Mouse (Mus musculus) forebrain, embryonic 14.5 days (tissue): Measurements from ENCODE around the gene Iqcf1. TPM values are rescaled to one million over a fixed set of nuclear protein-coding genes. Genes with fewer than 3 reads are reported as not detected.
A peak's percentile ranks its signal among the peaks of the same experiment; 100 is the strongest.

Experiments
- ATAC-seq: fragments of 200-750 bp; cut with Nextera tagmentation; 2 replicates; pipeline ENCODE4 v1.8.0; 2017; ENCODE audit warnings: mild to moderate bottlenecking, moderate library complexity
- DNase-seq: peaks from one replicate; pipeline ENCODE4 v3.0.0-alpha.2; 2015; ENCODE audit warnings: low spot score
- H3K27ac ChIP-seq: fragments of 300-500 bp; sonication (generic); 2 replicates; pipeline ENCODE4 v1.5.1; 2014; ENCODE audit warnings: low read depth, mild to moderate bottlenecking, control low read depth, low read length, moderate library complexity
- H3K27me3 ChIP-seq: fragments of 300-500 bp; sonication (generic); replicated peaks from 2 replicates; pipeline ENCODE4 v1.6.1; 2014; ENCODE audit warnings: low read length, control low read depth, mixed read lengths; ENCODE audit not compliant: control insufficient read depth, insufficient read depth
- H3K36me3 ChIP-seq: fragments of 300-500 bp; sonication (generic); 2 replicates; pipeline ENCODE4 v1.6.1; 2014; ENCODE audit warnings: low read length, control low read depth; ENCODE audit not compliant: control insufficient read depth, insufficient read depth
- H3K4me1 ChIP-seq: fragments of 300-500 bp; sonication (generic); 2 replicates; pipeline ENCODE4 v1.6.1; 2014; ENCODE audit warnings: antibody characterized with exemption, low read length, control low read depth; ENCODE audit not compliant: control insufficient read depth, insufficient read depth
- H3K4me2 ChIP-seq: fragments of 300-500 bp; sonication (generic); 2 replicates; pipeline ENCODE4 v1.6.1; 2014; ENCODE audit warnings: mild to moderate bottlenecking, control low read depth, low read length
- H3K4me3 ChIP-seq: fragments of 300-500 bp; sonication (generic); 2 replicates; pipeline ENCODE4 v1.5.1; 2014; ENCODE audit warnings: low read depth, low read length, control low read depth
- H3K9ac ChIP-seq: fragments of 300-500 bp; sonication (generic); 2 replicates; pipeline ENCODE4 v1.6.1; 2014; ENCODE audit warnings: mild to moderate bottlenecking, low read length, control low read depth, moderate library complexity
- H3K9me3 ChIP-seq: fragments of 300-500 bp; sonication (generic); replicated peaks from 2 replicates; pipeline ENCODE4 v1.6.1; 2016; ENCODE audit warnings: low read length, control low read depth, mixed read lengths; ENCODE audit not compliant: control insufficient read depth
- WGBS: fragments of 180-500 bp; shearing (Covaris S2); extraction: QIAGEN DNeasy Blood & Tissue Kit; methylation state at CpG from one replicate; pipeline ENCODE4 v1.1.7; 2014; 5-methylcytosine and 5-hydroxymethylcytosine counted together
- polyA plus RNA-seq: library from polyadenylated mRNA; unstranded; fragments of >200 nt; fragmentation: Nextera tagmentation; extraction: Ambion mirVana; gene quantifications from 2 replicates; pipeline ENCODE4 v1.2.1, GENCODE M21; 2014

Iqcf1 gene
- polyA plus RNA-seq = not detected in 2 replicates

GRCm38 (mm10) chr9:106499667-106500066 is at the start of gene Iqcf1:
Gene Iqcf1 (plus strand): TSS chr9:106499967.
- Histone ChIP-seq H3K27ac (no peak within 1 kb of the TSS), H3K9me3 (no peaks in the 10 kb centered on the region), H3K9ac (no peak within 1 kb of the TSS), H3K4me1 (no peaks in the 10 kb centered on the region), H3K4me3 (no peak within 1 kb of the TSS), H3K4me2 (no peak within 1 kb of the TSS), H3K27me3 (no peaks in the 10 kb centered on the region), H3K36me3 (no peaks in the 10 kb centered on the region)
- DNase-seq = no peak
- no peak for ATAC-seq
- WGBS = 92% methylated on average over 6 of the region's 6 CpGs

- 25% methylated on average over 9 of the region's 9 CpGs for WGBS
- no peak for ATAC-seq
- Histone ChIP-seq H3K36me3 (no peaks in the 10 kb centered on the region), H3K4me2 (no peak overlapping the region), H3K4me1 (peaks cover 23% of the 10 kb centered on the region), H3K27ac (no peak overlapping the region), H3K27me3 (no peaks in the 10 kb centered on the region), H3K9ac (no peak overlapping the region), H3K4me3 (no peak overlapping the region), H3K9me3 (no peaks in the 10 kb centered on the region)
- DNase-seq = peak; percentile 44
Measured at GRCm38 (mm10) chr9:106450661-106451060, 49.1 kb upstream of the Iqcf1 start.

DNA sequence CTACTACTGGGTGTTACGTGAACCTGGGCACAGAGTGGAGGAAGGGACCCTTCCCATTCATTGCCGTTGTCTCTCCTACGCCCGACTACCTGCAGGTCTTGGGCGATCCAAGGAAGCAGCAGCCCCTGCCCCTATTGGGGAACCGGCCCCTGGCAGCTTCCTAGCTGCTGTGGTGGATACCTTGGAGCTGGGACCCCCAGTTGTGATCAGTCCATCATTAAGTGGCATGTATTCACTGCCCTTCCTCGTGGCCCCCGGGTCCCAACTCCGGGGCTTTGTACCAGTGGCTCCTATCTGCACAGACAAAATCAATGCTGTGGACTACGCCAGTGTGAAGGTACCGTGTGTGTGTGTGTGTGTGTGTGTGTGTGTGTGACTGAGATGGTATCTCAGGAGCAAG is 48.5 kb upstream of the Iqcf1 start:
- DNase-seq (no peak), ATAC-seq (no peak)
- no peak overlapping the region for H3K4me3 ChIP-seq
- peaks cover 29% of the 10 kb centered on the region for H3K4me1 ChIP-seq
- H3K36me3 ChIP-seq = no peaks in the 10 kb centered on the region
- no peaks in the 10 kb centered on the region for H3K27me3 ChIP-seq
- no peak overlapping the region for H3K27ac ChIP-seq
- WGBS = 77% methylated on average over 11 of the region's 11 CpGs
- no peak overlapping the region for H3K4me2 ChIP-seq
- no peak overlapping the region for H3K9ac ChIP-seq
- H3K9me3 ChIP-seq = no peaks in the 10 kb centered on the region

GRCm38 (mm10) chr9:106451899-106452298 is 47.9 kb upstream of the Iqcf1 start:
- H3K4me3 ChIP-seq = no peak overlapping the region
- H3K36me3 ChIP-seq = no peaks in the 10 kb centered on the region
- peaks cover 35% of the 10 kb centered on the region for H3K4me1 ChIP-seq
- DNase-seq (no peak), ATAC-seq (no peak)
- no peaks in the 10 kb centered on the region for H3K27me3 ChIP-seq
- whole genome bisulfite sequencing = 53% methylated on average over 2 of the region's 2 CpGs
- H3K9me3 ChIP-seq = no peaks in the 10 kb centered on the region
- no peak overlapping the region for H3K4me2 ChIP-seq
- no peak overlapping the region for H3K27ac ChIP-seq
- H3K9ac ChIP-seq = no peak overlapping the region

DNA sequence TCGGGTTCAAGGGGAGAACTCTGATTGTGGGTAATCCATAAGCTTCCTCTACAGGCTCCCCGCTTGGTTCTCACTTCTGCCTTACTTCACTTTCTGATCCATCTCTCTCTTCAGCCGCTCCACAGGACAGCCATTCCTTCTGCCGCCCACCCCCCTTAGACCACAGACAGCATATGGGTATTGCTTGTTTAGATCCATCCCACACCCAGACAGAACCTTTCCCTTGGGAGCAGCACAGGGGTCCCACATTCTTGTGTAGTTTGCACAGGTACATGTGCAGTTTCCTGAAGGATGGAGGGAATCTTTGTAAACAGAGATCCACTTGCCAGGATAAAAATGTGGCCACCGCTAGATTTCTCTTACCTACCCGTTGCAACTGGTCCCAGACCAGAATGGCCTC is 47.4 kb upstream of the Iqcf1 start:
- H3K4me3 ChIP-seq = peak overlapping the region; percentile 70
- H3K27ac ChIP-seq = no peak overlapping the region; the same call in 1 of the 2 replicates
- no peaks in the 10 kb centered on the region for H3K36me3 ChIP-seq
- no peaks in the 10 kb centered on the region for H3K27me3 ChIP-seq
- ATAC-seq (no peak), DNase-seq (no peak)
- WGBS = 13% methylated on average over 6 of the region's 6 CpGs
- peak overlapping the region; percentile 99 for H3K4me2 ChIP-seq
- H3K4me1 ChIP-seq = peaks cover 40% of the 10 kb centered on the region
- peak overlapping the region; percentile 79 for H3K9ac ChIP-seq
- no peaks in the 10 kb centered on the region for H3K9me3 ChIP-seq

GRCm38 (mm10) chr9:106452821-106453220 is 46.9 kb upstream of the Iqcf1 start:
- no peak; the same call in 1 of the 2 replicates for ATAC-seq
- 2% methylated on average over 7 of the region's 7 CpGs for WGBS

GRCm38 (mm10) chr9:106453271-106454070 is 46.3 kb upstream of the Iqcf1 start, which contains the start of gene Pcbp4:
Gene Pcbp4 (plus strand): TSS chr9:106453291.
- under 1% methylated on average over 36 of the region's 74 CpGs for WGBS
- H3K4me2 ChIP-seq = peak within 1 kb of the TSS; percentile 99
- peak within 1 kb of the TSS; percentile 92 for H3K27ac ChIP-seq
- H3K9me3 ChIP-seq = no peaks in the 10 kb centered on the region
- peak; percentile 85 for DNase-seq
- no peaks in the 10 kb centered on the region for H3K36me3 ChIP-seq
- H3K4me1 ChIP-seq = peaks cover 40% of the 10 kb centered on the region
- H3K4me3 ChIP-seq = peak within 1 kb of the TSS; percentile 70
- peak within 1 kb of the TSS; percentile 79 for H3K9ac ChIP-seq
- peak; percentile 77 for ATAC-seq
- H3K27me3 ChIP-seq = no peaks in the 10 kb centered on the region

More at GRCm38 (mm10) chr9:106452821-106453220, 46.9 kb upstream of the Iqcf1 start:
- H3K4me1 ChIP-seq = peaks cover 40% of the 10 kb centered on the region
- H3K4me2 ChIP-seq = peak overlapping the region; percentile 99
- H3K27ac ChIP-seq = peak overlapping the region; percentile 92
- no peaks in the 10 kb centered on the region for H3K9me3 ChIP-seq
- H3K27me3 ChIP-seq = no peaks in the 10 kb centered on the region
- peak overlapping the region; percentile 70 for H3K4me3 ChIP-seq
- H3K36me3 ChIP-seq = no peaks in the 10 kb centered on the region
- H3K9ac ChIP-seq = peak overlapping the region; percentile 79
- peak; percentile 54 for DNase-seq

- peak overlapping the region; percentile 92 for H3K27ac ChIP-seq
- WGBS = under 1% methylated on average over 15 of the region's 20 CpGs
- peaks cover 38% of the 10 kb centered on the region for H3K4me1 ChIP-seq
- peak overlapping the region; percentile 70 for H3K4me3 ChIP-seq
- H3K4me2 ChIP-seq = peak overlapping the region; percentile 99
- no peaks in the 10 kb centered on the region for H3K9me3 ChIP-seq
- H3K9ac ChIP-seq = peak overlapping the region; percentile 79
- DNase-seq (peak; percentile 48), ATAC-seq (peak; percentile 21)
- H3K27me3 ChIP-seq = no peaks in the 10 kb centered on the region
- no peaks in the 10 kb centered on the region for H3K36me3 ChIP-seq
Measured at GRCm38 (mm10) chr9:106454071-106454761, 45.6 kb upstream of the Iqcf1 start.
